Mouse (Mus musculus) embryonic facial prominence, embryonic 12.5 days (tissue): ENCODE data around the gene Vwa7. TPM values are rescaled to one million over a fixed set of nuclear protein-coding genes. Genes with fewer than 3 reads are reported as not detected.

Experiments used
- ATAC-seq: fragments of 200-750 bp; cut with Nextera tagmentation; 2 replicates; pipeline ENCODE4 v1.8.0; 2017; ENCODE audit not compliant: insufficient number of reproducible peaks, insufficient read depth, low FRiP score, low TSS enrichment
- H3K27ac ChIP-seq: fragments of 300-500 bp; sonication (generic); 2 replicates; pipeline ENCODE4 v1.5.1; 2016; ENCODE audit warnings: mild to moderate bottlenecking
- H3K27me3 ChIP-seq: fragments of 300-500 bp; sonication (generic); 2 replicates; pipeline ENCODE4 v1.6.1; 2016; ENCODE audit warnings: mild to moderate bottlenecking, moderate library complexity
- H3K36me3 ChIP-seq: fragments of 300-500 bp; sonication (generic); 2 replicates; pipeline ENCODE4 v1.6.1; 2016; ENCODE audit warnings: mild to moderate bottlenecking
- H3K4me1 ChIP-seq: fragments of 300-500 bp; sonication (generic); 2 replicates; pipeline ENCODE4 v1.6.1; 2016
- H3K4me2 ChIP-seq: fragments of 300-500 bp; sonication (generic); replicated peaks from 2 replicates; pipeline ENCODE4 v1.6.1; 2016; ENCODE audit warnings: mild to moderate bottlenecking, moderate library complexity
- H3K4me3 ChIP-seq: fragments of 300-500 bp; sonication (generic); 2 replicates; pipeline ENCODE4 v1.5.1; 2016; ENCODE audit warnings: mild to moderate bottlenecking
- H3K9ac ChIP-seq: fragments of 300-500 bp; sonication (generic); 2 replicates; pipeline ENCODE4 v1.6.1; 2016; ENCODE audit warnings: mild to moderate bottlenecking, moderate library complexity
- H3K9me3 ChIP-seq: fragments of 300-500 bp; sonication (generic); 2 replicates; pipeline ENCODE4 v1.6.1; 2016; ENCODE audit warnings: mild to moderate bottlenecking, moderate library complexity
- WGBS: fragments of 180-500 bp; shearing (Covaris S2); methylation state at CpG from one replicate; pipeline ENCODE4 v1.1.7; 2016; 5-methylcytosine and 5-hydroxymethylcytosine counted together
- polyA plus RNA-seq: library from polyadenylated mRNA; unstranded; fragments of >200 nt; fragmentation: Nextera tagmentation; extraction: Ambion mirVana; gene quantifications from 2 replicates; pipeline ENCODE4 v1.2.1, GENCODE M21; 2016

Gene Vwa7
- polyA plus RNA-seq, 1 experiment from 2014 or later: 0.20 TPM

- no peaks in the 10 kb centered on the region for H3K27me3 ChIP-seq
- ATAC-seq: no peak
- 92% methylated on average over 16 of the region's 16 CpGs for WGBS
- no peaks in the 10 kb centered on the region for H3K4me1 ChIP-seq
- H3K9ac ChIP-seq: no peak overlapping the region
- no peak overlapping the region for H3K4me3 ChIP-seq
- no peak overlapping the region for H3K27ac ChIP-seq
- H3K36me3 ChIP-seq: peaks cover 69% of the 10 kb centered on the region
- no peaks in the 10 kb centered on the region for H3K9me3 ChIP-seq
- no peak overlapping the region for H3K4me2 ChIP-seq
Measured at GRCm38 (mm10) chr17:35015296-35015695, 1.1 kb upstream of the Vwa7 start.

GRCm38 (mm10) chr17:35016791-35017705, 669 bp downstream of the Vwa7 start:
- Histone ChIP-seq H3K4me2 (no peak overlapping the region), H3K4me3 (no peak overlapping the region), H3K9ac (0 out of 2 replicates have a peak overlapping the region, but pooled peaks have one; percentile 11), H3K4me1 (peaks cover 11% of the 10 kb centered on the region; the same call in 1 of the 2 replicates), H3K36me3 (peaks cover 52% of the 10 kb centered on the region), H3K27me3 (no peaks in the 10 kb centered on the region), H3K9me3 (no peaks in the 10 kb centered on the region), H3K27ac (0 out of 2 replicates have a peak overlapping the region, but pooled peaks have one; percentile 3)
- WGBS: 85% methylated on average over 10 of the region's 10 CpGs
- no peak for ATAC-seq

GRCm38 (mm10) chr17:35017706-35018030, 1.3 kb downstream of the Vwa7 start:
- Histone ChIP-seq H3K27me3 (no peaks in the 10 kb centered on the region), H3K36me3 (peaks cover 46% of the 10 kb centered on the region), H3K27ac (no peak overlapping the region), H3K4me2 (no peak overlapping the region), H3K4me3 (no peak overlapping the region), H3K9ac (no peak overlapping the region), H3K4me1 (peaks cover 11% of the 10 kb centered on the region; the same call in 1 of the 2 replicates), H3K9me3 (no peaks in the 10 kb centered on the region)
- no peak for ATAC-seq
- WGBS: 69% methylated on average over 14 of the region's 14 CpGs

GRCm38 (mm10) chr17:35018171-35018570, 1.8 kb downstream of the Vwa7 start:
- Histone ChIP-seq H3K27me3 (no peaks in the 10 kb centered on the region), H3K9me3 (no peaks in the 10 kb centered on the region), H3K4me1 (peaks cover 11% of the 10 kb centered on the region; the same call in 1 of the 2 replicates), H3K27ac (no peak overlapping the region), H3K4me2 (no peak overlapping the region), H3K9ac (no peak overlapping the region), H3K36me3 (peaks cover 41% of the 10 kb centered on the region), H3K4me3 (no peak overlapping the region)
- ATAC-seq: no peak
- WGBS: 82% methylated on average over 3 of the region's 3 CpGs

- H3K4me1 ChIP-seq: peaks cover 17% of the 10 kb centered on the region
- H3K27ac ChIP-seq: no peak overlapping the region
- no peak overlapping the region for H3K9ac ChIP-seq
- H3K9me3 ChIP-seq: no peaks in the 10 kb centered on the region
- H3K36me3 ChIP-seq: peaks cover 23% of the 10 kb centered on the region
- no peak for ATAC-seq
- H3K4me3 ChIP-seq: no peak overlapping the region
- WGBS: 74% methylated on average over 11 of the region's 11 CpGs
- H3K4me2 ChIP-seq: no peak overlapping the region
- no peaks in the 10 kb centered on the region for H3K27me3 ChIP-seq
Measured at GRCm38 (mm10) chr17:35019894-35020293, 3.5 kb downstream of the Vwa7 start.

GRCm38 (mm10) chr17:35020551-35020950, 4.2 kb downstream of the Vwa7 start:
- Histone ChIP-seq H3K9me3 (no peaks in the 10 kb centered on the region), H3K36me3 (peaks cover 17% of the 10 kb centered on the region), H3K27ac (no peak overlapping the region), H3K4me1 (peaks cover 17% of the 10 kb centered on the region), H3K9ac (0 out of 2 replicates have a peak overlapping the region, but pooled peaks have one; percentile 24), H3K27me3 (no peaks in the 10 kb centered on the region), H3K4me2 (no peak overlapping the region), H3K4me3 (no peak overlapping the region)
- WGBS: 86% methylated on average over 8 of the region's 8 CpGs
- no peak for ATAC-seq

- no peak for ATAC-seq
- Histone ChIP-seq H3K4me1 (peaks cover 19% of the 10 kb centered on the region), H3K4me2 (peak overlapping the region; percentile 21), H3K9me3 (no peaks in the 10 kb centered on the region), H3K27ac (no peak overlapping the region), H3K9ac (0 out of 2 replicates have a peak overlapping the region, but pooled peaks have one; percentile 24), H3K4me3 (0 out of 2 replicates have a peak overlapping the region, but pooled peaks have one; percentile 6), H3K36me3 (peaks cover 9% of the 10 kb centered on the region), H3K27me3 (no peaks in the 10 kb centered on the region)
- 14% methylated on average over 17 of the region's 17 CpGs for WGBS
Measured at GRCm38 (mm10) chr17:35021163-35021808, 4.9 kb downstream of the Vwa7 start.

GRCm38 (mm10) chr17:35021842-35022477, 5.6 kb downstream of the Vwa7 start:
- Histone ChIP-seq H3K9ac (no peak overlapping the region), H3K36me3 (peaks cover 3% of the 10 kb centered on the region; the same call in 1 of the 2 replicates), H3K27ac (no peak overlapping the region), H3K9me3 (no peaks in the 10 kb centered on the region), H3K27me3 (no peaks in the 10 kb centered on the region), H3K4me2 (peak overlapping the region; percentile 21; the same call in 1 of the 2 replicates), H3K4me3 (no peak overlapping the region), H3K4me1 (peaks cover 22% of the 10 kb centered on the region)
- 62% methylated on average over 6 of the region's 6 CpGs for WGBS
- ATAC-seq: no peak

- H3K4me1 ChIP-seq: peaks cover 27% of the 10 kb centered on the region
- no peaks in the 10 kb centered on the region for H3K9me3 ChIP-seq
- no peak overlapping the region for H3K27ac ChIP-seq
- WGBS: 92% methylated on average over 8 of the region's 8 CpGs
- H3K27me3 ChIP-seq: no peaks in the 10 kb centered on the region
- H3K4me2 ChIP-seq: no peak overlapping the region
- no peak overlapping the region for H3K4me3 ChIP-seq
- H3K36me3 ChIP-seq: no peaks in the 10 kb centered on the region
- no peak for ATAC-seq
- H3K9ac ChIP-seq: no peak overlapping the region
Measured at GRCm38 (mm10) chr17:35022541-35023060, 6.2 kb downstream of the Vwa7 start.

GRCm38 (mm10) chr17:35023221-35023620, 6.8 kb downstream of the Vwa7 start:
- Histone ChIP-seq H3K27me3 (no peaks in the 10 kb centered on the region), H3K4me2 (no peak overlapping the region), H3K4me1 (peaks cover 29% of the 10 kb centered on the region), H3K27ac (no peak overlapping the region), H3K9ac (no peak overlapping the region), H3K36me3 (no peaks in the 10 kb centered on the region), H3K4me3 (no peak overlapping the region), H3K9me3 (no peaks in the 10 kb centered on the region)
- no peak for ATAC-seq
- WGBS: 84% methylated on average over 5 of the region's 5 CpGs

GRCm38 (mm10) chr17:35023756-35024155, 7.4 kb downstream of the Vwa7 start:
- H3K4me1 ChIP-seq: peaks cover 29% of the 10 kb centered on the region
- no peak overlapping the region for H3K4me3 ChIP-seq
- H3K27ac ChIP-seq: no peak overlapping the region
- no peak for ATAC-seq
- no peak overlapping the region for H3K9ac ChIP-seq
- WGBS: 56% methylated on average over 4 of the region's 4 CpGs
- H3K4me2 ChIP-seq: no peak overlapping the region
- no peaks in the 10 kb centered on the region for H3K36me3 ChIP-seq
- H3K27me3 ChIP-seq: no peaks in the 10 kb centered on the region
- no peaks in the 10 kb centered on the region for H3K9me3 ChIP-seq
